Mouse (Mus musculus) C2C12 (cell line): ENCODE data around the gene Iscu.

Experiments
- CEBPB ChIP-seq: IDR thresholded peaks from one replicate; pipeline ENCODE4 v1.6.1; 2011; ENCODE audit warnings: low read depth, mild to moderate bottlenecking, control low read depth, moderate library complexity
- CTCF ChIP-seq: IDR thresholded peaks from one replicate; pipeline ENCODE4 v1.5.1; 2011; ENCODE audit not compliant: control insufficient read depth, insufficient read depth, insufficient read length
- FOSL1 ChIP-seq: IDR thresholded peaks from one replicate; pipeline ENCODE4 v1.8.0; 2011; ENCODE audit warnings: mild to moderate bottlenecking, low read length; ENCODE audit not compliant: poor library complexity, insufficient read depth, severe bottlenecking
- MAX ChIP-seq: IDR thresholded peaks from one replicate; pipeline ENCODE4 v1.6.1; 2011; ENCODE audit warnings: mild to moderate bottlenecking, control low read depth
- MYOD1 ChIP-seq: IDR thresholded peaks from one replicate; pipeline ENCODE4 v1.6.1; 2011; ENCODE audit warnings: low read depth; ENCODE audit not compliant: control insufficient read depth, insufficient read length
- MYOG ChIP-seq: IDR thresholded peaks from one replicate; pipeline ENCODE4 v1.6.1; 2011; ENCODE audit not compliant: control insufficient read depth, insufficient read length; ENCODE audit errors: extremely low read depth
- USF1 ChIP-seq: IDR thresholded peaks from one replicate; pipeline ENCODE4 v1.6.1; 2011; ENCODE audit warnings: low read depth, mild to moderate bottlenecking, control low read depth, moderate library complexity

DNA sequence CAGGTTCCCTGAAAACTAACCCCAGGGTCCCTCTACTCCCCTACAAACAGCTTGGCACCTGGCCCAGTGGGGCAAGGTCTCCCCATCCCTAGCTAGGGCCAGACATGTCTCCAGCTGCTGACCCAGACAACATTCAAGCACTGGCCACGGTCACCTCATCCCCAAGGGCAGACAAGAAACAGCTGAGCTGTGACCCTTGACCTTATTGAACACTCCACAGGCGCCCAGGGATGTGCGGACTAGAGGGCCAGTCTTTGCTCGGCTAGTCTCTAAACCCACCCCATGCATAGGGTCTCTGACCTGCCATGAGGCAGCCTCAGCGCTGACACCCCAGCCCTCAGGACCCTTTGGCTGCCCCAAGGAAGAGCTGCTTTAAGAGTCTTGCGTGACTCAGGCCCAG, 16.1 kb downstream of the Iscu start:
- TF ChIP-seq FOSL1 = no peak
- no peak for TF ChIP-seq CTCF
- TF ChIP-seq MYOD1 = no peak
- TF ChIP-seq MAX = no peak
- no peak for TF ChIP-seq USF1
- TF ChIP-seq MYOG = no peak
- TF ChIP-seq CEBPB = no peak
